Mouse (Mus musculus): ENCODE data around the gene Kcnk1.

Kcnk1 gene

DNA sequence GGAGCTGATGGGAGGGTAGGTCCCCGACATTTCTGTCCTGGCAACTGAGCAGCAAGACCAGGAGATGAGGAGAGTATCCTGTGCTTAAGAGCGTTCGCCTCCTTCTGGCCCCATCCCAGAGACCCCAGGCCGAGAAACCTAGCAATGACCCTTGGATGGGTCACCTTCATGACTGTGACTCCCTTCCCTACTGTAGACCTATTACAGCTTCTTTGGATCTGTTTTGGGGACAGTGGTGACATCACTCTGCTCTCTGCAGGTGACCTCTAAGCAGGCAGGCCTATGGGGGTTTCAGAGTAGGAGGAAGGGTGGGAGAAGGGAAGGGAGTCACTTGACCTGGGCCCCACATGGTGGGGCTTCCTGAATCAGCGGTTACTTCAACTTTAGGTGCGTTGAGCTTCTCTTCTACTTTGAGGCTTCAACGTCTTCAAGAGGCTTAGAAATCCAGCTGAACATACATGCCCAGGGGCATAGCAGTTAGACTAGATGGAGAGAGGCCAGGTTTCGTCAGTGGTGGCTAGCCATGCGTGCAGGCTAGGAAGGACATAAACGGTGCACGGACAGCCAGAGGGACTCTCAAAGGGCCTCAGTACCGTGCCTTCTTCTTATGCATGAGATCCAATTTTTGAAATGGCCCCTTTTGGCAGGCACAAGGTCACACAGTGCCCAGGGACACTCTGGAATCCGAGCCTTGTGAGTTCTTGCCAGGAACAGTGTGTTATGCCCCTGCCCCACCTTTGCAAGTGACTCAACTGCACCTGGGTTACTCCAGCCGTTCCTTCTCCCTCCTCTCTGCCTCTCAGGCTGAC, 1.3 kb downstream of the Kcnk1 start:
- in situ Hi-C loops (cut with MboI, MseI) = no loop called here

DNA sequence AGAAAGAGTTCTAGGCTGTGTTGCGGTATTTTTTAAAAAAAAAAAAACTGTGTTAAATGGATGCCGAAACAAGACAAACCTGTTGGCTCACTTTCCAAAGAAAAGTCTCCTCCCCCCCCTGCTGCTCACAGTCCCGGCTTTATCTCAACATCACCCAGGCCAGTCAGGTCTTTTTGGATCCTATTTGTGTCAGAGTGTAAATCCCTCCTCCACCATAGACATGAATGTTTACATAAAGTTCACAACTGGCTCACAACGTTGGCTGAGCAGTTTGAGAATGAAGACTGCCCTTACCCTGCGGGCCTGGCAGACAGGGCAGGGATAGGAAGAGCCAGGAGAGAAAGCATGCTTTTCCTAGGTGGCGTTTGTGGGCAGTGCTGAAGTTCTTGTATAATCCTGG, 2.0 kb downstream of the Kcnk1 start:
- in situ Hi-C loops (cut with MboI, MseI) = no loop called here

DNA sequence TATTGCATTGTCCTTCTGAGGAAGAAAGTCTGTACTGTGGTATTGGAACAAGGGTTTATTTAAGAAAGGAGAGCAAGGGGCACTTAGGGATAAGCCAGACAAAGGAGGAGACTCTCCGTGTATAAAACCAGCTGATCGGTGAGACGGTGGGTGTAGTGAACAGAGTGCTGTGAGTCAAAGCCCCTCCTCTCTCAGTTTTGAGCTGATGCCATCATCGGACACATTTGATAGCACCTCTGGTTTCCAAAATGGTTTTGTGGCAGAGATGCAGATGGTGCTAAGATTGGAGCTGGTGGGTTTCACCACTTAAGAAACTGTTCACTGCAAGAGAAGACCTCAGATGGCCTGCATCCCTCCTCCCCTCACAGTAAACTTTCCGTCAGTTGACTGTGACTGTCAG, 2.6 kb downstream of the Kcnk1 start:
- in situ Hi-C loops (cut with MboI, MseI) = no loop called here

DNA sequence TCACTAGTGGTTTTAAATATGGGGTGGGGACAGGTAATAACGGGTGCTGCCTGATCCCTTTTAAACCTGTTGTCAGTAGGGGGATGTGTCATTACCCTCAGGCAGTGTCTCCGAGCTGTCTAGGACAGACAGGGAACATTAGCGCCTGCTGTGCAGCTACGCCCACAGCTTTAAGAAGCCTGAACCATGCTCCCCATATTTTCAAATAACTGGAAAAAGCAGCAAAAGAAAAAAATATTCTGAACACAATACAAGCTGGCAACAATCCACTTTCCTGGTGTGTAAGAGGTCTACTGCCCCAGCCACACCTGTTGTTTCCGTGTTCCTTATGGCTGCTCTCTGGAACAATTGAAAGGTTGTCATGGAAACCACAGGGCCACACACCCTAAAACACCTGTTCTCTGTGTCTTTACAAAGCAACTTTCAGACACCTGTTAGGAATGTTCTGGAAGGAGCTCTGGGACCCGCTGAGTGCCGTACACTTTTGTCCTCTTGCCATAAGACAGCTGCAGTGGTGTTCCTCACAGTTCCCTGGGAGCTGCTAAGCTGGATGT, 4.9 kb downstream of the Kcnk1 start:
- in situ Hi-C loops (cut with MboI, MseI) = no loop called here

DNA sequence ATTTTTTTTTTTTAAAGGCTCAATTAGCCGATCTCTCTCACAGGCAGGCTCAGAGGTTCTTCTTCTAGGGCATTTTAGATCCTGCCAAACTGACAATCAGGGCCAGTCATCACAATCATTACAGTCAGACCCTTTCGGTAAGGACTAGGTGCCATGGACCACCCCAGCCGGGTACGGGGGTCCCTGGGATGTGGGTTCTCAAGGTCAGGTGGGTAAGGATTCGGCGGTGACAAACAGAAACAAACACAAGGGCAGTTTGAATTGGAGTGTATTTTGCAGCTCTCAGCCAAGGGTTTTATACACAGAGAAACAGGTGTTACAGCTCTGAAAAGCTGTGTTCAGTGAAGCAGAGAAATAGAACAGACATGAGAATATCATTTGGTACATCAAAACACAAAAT, 8.6 kb downstream of the Kcnk1 start:
- in situ Hi-C loops (cut with MboI, MseI) = no loop called here

DNA sequence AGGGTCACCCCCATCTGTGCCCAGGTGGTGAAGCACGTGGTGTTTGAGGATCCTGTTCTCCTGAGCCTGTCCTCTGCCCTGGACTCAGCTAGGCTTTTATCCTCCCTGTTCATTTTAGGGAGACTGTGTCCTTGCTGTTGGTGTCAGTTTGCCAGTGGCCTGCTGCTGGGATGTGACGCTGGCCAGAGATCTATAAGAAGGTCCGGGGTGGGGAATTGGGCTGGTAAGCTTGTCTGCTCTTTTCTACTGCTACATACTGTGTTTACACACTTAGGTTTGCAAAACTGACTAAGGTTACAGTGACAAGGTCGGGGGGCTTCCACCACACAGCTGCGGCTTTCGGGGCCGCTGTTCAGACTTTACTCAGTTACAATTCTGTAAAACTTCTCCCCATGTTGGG, 10.0 kb downstream of the Kcnk1 start:
- in situ Hi-C loops (cut with MboI, MseI) = no loop called here

DNA sequence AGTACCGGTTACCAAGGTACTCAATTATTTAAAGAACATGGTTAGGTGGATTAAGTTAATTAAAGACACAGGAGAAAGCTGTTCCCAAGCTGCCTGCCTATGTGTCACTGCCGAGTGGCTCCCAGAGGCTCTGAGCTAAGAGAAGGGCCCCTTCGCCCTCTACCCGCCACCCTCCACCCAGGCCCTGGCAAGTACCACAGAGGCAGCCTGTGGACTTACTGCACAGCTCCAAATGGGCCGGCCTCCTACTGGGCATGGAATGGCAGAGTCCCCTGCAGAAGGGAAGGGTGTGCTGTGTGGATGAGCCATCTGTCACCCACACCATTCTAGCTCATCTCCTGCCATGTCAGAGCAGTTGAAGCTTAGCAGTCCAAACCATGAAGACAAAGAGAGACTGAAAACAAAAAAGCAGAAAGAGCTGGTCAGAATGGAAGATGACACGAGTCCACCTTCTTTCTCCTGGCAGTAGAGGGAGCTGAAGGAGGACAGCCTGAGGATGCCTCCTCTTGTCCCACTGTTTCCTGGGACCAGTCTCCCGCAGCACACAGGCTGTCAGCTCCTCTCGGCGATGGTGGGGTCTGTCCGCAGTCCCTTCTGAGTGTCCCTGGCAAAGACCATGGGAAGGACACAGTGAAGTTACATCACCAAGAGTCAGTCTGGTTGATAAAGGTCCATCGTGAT, 11.5 kb downstream of the Kcnk1 start:
- in situ Hi-C loops (cut with MboI, MseI) = no loop called here

DNA sequence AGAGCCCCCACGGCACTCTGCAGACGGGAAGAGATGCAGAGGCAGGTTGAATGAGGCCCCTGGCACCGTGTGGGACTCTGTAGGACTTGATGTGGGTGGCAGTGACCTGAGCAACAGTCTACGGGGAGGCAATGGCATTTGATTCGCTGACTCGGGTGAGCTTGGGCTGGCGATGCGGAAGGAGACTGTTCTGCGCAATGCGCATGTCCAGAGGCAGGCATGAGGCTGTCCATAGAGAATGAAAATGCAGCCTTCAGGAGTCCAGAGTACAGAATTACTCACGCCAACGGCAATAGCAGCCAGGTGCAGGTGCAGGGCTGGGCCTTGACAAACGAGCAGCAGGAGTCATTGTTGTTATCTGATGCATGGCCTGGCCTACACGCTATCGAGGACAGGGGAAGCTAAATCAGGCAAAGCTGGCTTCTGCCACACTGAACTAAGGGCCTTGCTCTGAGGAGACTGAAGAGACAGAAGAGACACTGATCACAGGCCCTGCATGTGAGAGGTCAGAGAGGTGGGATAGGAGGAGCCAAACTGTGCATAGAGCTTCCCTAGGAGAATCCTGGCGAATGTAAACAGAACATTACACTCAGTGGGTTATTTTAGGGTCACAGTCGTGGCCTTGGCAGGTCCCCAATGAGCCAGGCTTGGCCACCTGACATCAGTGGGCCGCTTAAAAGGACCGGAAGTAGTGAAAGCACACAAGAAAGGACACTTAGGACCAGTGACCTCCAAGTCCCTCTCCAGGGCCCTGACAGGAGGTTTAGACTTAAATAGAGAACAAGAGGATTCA, 12.8 kb downstream of the Kcnk1 start:
- in situ Hi-C loops (cut with MboI, MseI) = no loop called here

DNA sequence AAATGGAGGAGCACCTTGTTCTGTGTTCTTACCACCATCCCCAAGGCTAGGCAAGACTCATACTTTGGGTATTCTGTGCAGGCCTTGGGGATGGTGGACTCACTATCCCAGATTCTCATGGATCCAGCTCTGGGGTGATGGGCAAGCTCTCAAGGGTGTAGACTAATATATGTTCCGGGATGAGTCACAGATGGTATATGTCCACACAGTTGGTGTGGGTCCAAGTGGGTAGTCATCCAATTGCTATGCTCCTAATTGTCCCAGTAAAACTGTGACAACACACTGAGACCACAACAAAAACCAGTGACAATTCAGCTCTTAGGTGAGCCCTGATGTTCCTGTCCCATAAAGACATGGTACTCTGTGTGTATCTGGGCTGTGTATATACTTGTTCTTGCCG, 14.0 kb downstream of the Kcnk1 start:
- in situ Hi-C loops (cut with MboI, MseI) = no loop called here

DNA sequence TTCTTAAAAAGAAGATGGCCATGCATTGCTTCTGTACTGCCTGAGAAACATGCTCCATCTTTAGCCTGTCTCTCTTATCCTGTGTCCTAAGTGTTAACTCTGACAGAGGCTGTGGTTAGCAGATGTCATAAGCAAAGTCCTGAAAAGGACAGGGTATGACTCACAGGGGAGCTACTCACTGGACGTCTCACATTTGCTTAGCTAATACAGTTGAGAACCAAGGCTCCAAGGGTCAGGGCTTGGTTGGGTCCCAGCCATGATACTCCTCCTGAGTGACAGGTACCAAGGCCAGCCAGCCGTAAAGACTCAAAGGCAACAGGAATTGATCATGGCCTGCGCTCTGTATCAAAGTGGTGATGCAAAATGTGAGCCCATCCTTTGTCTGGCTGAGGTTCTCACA, 15.9 kb downstream of the Kcnk1 start:
- in situ Hi-C loops (cut with MboI, MseI) = no loop called here

DNA sequence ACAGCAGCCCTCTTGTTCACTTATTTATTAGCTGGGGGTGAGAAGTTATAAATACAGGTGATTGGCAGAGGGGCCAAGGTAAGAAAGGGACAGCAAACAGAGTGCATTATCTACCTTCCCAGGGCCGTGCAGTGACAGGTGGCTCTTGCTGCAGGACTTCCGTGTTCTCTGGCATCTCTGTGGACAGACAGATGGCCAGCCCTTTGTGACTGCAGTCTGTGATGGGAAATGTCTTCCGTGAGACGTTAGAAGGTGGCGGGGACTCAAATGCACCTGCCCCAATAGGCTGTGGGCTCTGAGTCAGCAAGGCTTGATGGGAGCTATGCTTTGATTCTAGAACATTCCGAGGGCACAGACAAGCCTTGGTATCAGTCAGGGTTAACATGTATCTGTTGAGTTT, 17.4 kb downstream of the Kcnk1 start:
- in situ Hi-C loops (cut with MboI, MseI) = no loop called here

DNA sequence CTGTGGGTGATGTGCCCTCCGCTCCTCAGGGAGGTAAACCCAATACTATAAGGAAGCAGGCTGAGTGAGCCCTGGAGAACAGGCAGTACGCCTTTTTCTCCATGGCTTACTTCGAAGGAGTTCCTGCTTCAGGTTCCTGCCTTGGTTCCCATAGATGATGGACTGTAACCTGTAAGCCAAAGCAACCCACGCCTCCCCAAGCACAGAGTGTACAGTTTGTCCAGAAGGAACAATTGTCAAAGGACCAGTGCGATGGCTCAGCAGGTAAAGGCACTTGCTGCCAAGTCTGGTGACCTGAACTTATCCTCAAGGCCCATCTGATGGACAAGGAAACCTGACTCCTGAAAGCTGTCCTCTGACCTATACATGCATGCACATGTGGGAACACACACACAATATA, 18.7 kb downstream of the Kcnk1 start:
- in situ Hi-C loops (cut with MboI, MseI) = no loop called here

DNA sequence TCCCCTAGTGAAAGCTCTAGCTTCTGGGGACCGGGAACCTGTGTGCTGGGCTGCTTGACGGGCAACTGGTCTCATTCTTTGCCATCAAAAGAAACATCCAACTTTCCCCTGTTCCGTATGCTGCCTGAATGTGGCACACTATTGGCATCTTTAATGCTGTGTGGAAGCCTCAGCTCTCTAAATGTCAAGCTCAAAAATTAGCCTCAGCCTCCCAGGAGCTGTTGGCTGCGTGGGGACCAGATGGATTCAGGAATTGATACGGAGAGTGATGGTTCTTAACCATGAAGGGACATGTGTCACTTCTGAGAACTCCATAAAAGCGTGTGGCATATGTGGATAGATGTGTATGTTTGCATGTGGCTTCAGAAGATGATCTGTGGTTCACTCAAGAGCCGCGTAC, 27.0 kb downstream of the Kcnk1 start:
- in situ Hi-C loops (cut with MboI, MseI) = no loop called here

DNA sequence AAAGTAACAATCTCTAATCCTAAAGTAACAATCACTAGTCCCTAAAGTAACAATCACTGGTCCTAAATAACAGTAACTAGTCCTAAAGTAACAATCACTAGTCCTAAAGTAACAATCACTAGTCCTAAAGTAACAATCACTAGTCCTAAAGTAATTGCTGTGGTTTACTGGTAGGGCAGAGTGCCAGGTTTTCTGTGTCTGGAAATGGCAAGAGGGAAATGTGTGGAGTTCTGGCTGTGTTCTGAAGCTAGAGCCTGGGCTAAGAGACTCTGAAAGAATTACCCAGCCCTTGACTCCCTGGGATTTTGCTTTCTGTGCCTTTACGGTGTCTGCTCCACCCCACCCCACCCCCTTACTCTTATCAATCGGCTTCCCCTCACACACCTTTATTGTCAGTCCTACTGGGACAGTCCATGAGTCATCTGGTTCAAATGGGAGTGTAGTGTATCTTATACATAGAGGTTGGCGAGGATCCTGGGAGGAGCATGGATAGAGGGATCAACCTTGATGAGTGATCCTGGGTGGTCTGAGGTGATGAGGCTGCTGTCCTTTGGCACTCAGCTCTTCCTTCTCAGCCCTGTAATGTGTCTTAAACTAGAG, 28.8 kb downstream of the Kcnk1 start:
- in situ Hi-C loops (cut with MboI, MseI) = no loop called here

DNA sequence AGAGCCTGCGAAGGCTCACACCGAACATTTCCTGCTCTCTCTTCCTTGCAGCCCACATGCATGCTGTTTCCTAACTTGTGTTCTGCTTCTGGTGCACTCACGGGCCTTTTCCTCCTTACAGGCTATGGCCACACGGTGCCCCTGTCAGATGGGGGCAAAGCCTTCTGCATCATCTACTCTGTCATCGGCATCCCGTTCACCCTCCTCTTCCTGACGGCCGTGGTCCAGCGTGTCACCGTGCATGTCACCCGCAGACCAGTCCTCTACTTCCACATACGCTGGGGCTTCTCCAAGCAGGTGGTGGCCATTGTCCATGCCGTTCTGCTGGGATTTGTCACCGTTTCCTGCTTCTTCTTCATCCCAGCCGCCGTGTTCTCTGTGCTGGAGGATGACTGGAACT, 29.9 kb downstream of the Kcnk1 start:
- in situ Hi-C loops (cut with MboI, MseI) = no loop called here

DNA sequence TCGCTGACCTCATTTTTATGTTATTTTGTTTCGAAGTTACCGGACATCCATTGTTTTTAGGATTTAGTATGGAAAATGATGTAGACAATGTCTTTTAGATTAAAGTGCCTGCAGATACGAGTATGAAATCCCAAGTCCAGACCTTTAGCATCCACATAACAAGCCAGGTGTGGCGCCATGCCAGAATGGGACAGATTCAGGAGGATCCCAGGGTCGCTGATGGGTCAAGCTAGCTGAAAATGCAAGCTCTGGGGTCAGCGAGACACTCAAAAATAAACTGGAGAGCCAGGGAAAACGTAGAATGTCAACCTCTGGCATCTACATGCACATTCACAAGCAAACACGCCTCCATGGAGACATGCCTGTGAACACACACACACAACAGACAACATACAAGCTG, 31.2 kb downstream of the Kcnk1 start:
- in situ Hi-C loops (cut with MboI, MseI) = no loop called here

DNA sequence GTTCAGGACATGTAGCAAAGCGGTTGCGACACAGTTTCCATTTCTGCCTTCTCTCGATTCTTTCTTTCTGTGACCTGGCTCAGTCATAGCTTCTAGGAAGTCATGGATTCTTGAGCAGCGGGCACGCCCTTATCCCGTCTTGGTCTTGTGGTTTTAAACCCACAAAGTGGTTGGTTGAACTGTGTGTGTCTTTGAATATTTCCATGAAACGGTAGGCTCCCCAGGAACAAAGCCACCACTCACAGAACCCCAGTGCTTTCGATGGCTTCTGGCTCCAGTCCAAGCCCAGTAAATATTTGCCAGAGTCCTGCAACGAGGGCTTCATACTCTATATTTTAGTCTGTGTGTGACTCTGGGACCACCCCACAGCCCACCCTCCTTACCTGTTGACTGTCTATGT, 31.6 kb downstream of the Kcnk1 start:
- in situ Hi-C loops (cut with MboI, MseI) = no loop called here

DNA sequence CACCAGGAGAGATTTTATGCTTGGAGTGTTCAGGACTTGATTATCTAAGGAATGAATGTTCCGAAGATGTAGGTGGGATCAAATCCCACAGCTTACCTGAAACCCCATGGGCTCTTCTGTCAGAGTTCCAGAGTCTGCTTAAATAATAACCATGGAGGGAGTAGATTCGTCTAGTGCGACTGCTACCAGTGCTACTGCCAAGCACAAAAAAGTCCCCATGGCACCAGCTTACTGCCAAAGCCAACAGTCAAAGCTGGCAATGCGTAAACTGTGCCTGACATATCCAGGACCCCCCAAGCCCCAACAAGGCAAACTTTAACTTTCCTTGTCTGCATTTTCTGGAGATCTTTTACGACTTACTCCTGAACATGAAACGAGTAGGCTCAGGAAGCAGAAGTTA, 32.5 kb downstream of the Kcnk1 start:
- in situ Hi-C loops (cut with MboI, MseI) = no loop called here

DNA sequence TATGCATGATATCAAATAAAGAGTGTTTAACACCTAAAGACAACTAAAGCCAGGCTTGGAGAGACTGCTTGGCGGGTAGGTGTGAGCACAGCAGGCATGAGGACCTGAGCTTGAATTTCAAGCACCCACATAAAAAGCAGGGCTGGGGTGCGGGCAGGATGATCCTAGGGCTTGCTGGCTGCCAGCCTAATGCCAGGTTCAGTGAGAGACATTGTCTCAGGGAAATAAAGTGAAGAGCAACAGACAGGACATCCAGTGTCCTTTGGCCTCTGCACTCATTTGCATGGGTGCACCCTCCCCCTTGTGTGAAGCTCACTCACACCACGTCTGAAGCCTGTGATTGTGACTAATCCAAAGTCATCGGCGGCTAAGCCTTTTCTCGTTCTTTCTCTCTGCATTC, 34.0 kb downstream of the Kcnk1 start:
- in situ Hi-C loops (cut with MboI, MseI) = no loop called here

DNA sequence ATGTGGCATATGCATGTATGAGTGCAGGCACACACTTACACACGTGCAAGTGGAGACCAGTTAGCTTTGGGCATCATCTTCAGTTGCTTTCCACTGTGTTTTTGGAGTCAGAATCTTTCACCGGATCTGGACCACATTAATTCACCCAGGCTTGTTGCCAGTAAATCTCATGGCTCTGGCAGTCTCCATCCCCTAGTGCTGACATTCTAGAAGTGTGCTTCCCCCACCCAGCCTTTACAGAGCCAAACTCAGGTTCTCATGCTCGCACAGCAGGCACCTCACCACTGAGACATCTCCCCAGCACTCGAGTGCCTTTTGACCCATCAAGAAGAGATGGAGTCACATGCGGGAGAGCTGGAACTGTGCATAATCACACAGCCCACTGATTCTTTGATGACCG, 37.8 kb downstream of the Kcnk1 start:
- in situ Hi-C loops (cut with MboI, MseI) = no loop called here

DNA sequence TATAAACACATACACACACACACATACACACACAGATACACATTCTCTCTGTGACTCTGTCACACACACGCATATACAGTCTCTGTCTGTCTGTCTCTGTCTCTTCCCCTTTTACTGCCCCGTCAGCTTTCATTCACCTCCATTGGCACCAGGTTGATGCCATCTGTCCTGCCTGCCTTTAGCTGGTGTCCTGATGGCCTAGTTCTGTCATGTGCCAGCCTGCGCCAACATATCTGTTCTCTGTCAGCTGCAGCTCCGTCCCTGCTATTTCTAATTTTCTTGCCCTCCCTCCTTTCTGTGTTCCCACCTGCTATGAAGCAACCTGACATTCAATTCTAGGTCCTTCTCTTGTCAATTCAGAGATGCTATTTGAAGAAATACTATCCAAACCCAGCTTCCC, 40.1 kb downstream of the Kcnk1 start:
- in situ Hi-C loops (cut with MboI, MseI) = no loop called here

DNA sequence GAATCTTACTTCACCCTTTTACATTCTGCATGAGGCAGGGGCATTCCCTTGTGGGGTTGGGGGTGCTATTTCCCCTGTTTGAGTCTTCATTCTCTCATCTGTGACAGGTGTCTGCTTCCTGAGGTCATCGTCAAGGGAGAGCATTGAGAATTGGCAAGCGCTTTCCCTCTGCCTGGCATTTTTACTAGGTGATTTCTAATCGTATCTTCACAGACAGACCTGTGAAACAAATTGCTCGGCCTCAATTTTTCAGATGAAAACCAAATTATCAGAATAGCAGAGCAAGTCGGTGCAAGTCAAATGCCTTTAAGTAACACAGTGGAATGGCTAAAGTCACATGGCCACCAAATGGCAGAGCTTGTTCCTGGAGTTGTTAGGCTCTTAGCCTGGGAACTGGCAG, 41.4 kb downstream of the Kcnk1 start:
- in situ Hi-C loops (cut with MboI, MseI) = no loop called here

Data from regulatory T cell (primary cell).